Mouse (Mus musculus): ENCODE measurements around the gene Cers6.

Cers6 gene

GRCm38 (mm10) chr2:69104511-69105145 lies 243.4 kb downstream of the Cers6 start:
- in situ Hi-C loops (cut with MboI; ENCODE audit: unreplicated experiment in 2 of 2), result no loop called here

- in situ Hi-C loops (cut with MboI; ENCODE audit: unreplicated experiment in 2 of 2), result no loop called here
Measured at GRCm38 (mm10) chr2:69109246-69109645, 248.0 kb downstream of the Cers6 start.

GRCm38 (mm10) chr2:69109710-69110109 lies 248.5 kb downstream of the Cers6 start:
- in situ Hi-C loops (cut with MboI; ENCODE audit: unreplicated experiment in 2 of 2), result no loop called here

- in situ Hi-C loops (cut with MboI; ENCODE audit: unreplicated experiment in 2 of 2), result no loop called here
Measured at GRCm38 (mm10) chr2:69112609-69113008, 251.4 kb downstream of the Cers6 start.

- in situ Hi-C loops (cut with MboI; ENCODE audit: unreplicated experiment in 2 of 2), result no loop called here
Measured at GRCm38 (mm10) chr2:69113829-69114547, 252.7 kb downstream of the Cers6 start.

GRCm38 (mm10) chr2:69115921-69116320 lies 254.7 kb downstream of the Cers6 start:
- in situ Hi-C loops (cut with MboI; ENCODE audit: unreplicated experiment in 2 of 2), result no loop called here

- in situ Hi-C loops (cut with MboI; ENCODE audit: unreplicated experiment in 2 of 2), result no loop called here
Measured at GRCm38 (mm10) chr2:69116767-69117166, 255.5 kb downstream of the Cers6 start.

- in situ Hi-C loops (cut with MboI; ENCODE audit: unreplicated experiment in 2 of 2), result no loop called here
Measured at GRCm38 (mm10) chr2:69118994-69119393, 257.8 kb downstream of the Cers6 start.

- in situ Hi-C loops (cut with MboI; ENCODE audit: unreplicated experiment in 2 of 2), result no loop called here
Measured at GRCm38 (mm10) chr2:69119718-69120117, 258.5 kb downstream of the Cers6 start.

GRCm38 (mm10) chr2:69121681-69122080 lies 260.4 kb downstream of the Cers6 start:
- in situ Hi-C loops (cut with MboI; ENCODE audit: unreplicated experiment in 2 of 2), result no loop called here

- in situ Hi-C loops (cut with MboI; ENCODE audit: unreplicated experiment in 2 of 2), result no loop called here
Measured at GRCm38 (mm10) chr2:69125425-69125824, 264.2 kb downstream of the Cers6 start.

- in situ Hi-C loops (cut with MboI; ENCODE audit: unreplicated experiment in 2 of 2), result no loop called here
Measured at GRCm38 (mm10) chr2:69128321-69128720, 267.1 kb downstream of the Cers6 start.

- in situ Hi-C loops (cut with MboI; ENCODE audit: unreplicated experiment in 2 of 2), result no loop called here
Measured at GRCm38 (mm10) chr2:69128921-69129395, 267.7 kb downstream of the Cers6 start.

- in situ Hi-C loops (cut with MboI; ENCODE audit: unreplicated experiment in 2 of 2), result no loop called here
Measured at GRCm38 (mm10) chr2:69129425-69130210, 268.4 kb downstream of the Cers6 start.

- in situ Hi-C loops (cut with MboI; ENCODE audit: unreplicated experiment in 2 of 2), result no loop called here
Measured at GRCm38 (mm10) chr2:69132046-69132445, 270.8 kb downstream of the Cers6 start.

GRCm38 (mm10) chr2:69132488-69133040 lies 271.3 kb downstream of the Cers6 start:
- in situ Hi-C loops (cut with MboI; ENCODE audit: unreplicated experiment in 2 of 2), result no loop called here

GRCm38 (mm10) chr2:69134186-69134585 lies 272.9 kb downstream of the Cers6 start:
- in situ Hi-C loops (cut with MboI; ENCODE audit: unreplicated experiment in 2 of 2), result no loop called here

GRCm38 (mm10) chr2:69134937-69135336 lies 273.7 kb downstream of the Cers6 start:
- in situ Hi-C loops (cut with MboI; ENCODE audit: unreplicated experiment in 2 of 2), result no loop called here

GRCm38 (mm10) chr2:69135661-69136576 lies 274.7 kb downstream of the Cers6 start, which contains the start of gene Nostrin:
Gene Nostrin, plus strand, starts transcription at chr2:69135800.
- in situ Hi-C loops (cut with MboI; ENCODE audit: unreplicated experiment in 2 of 2), result no loop called here
